Mouse (Mus musculus): Measurements from ENCODE around the gene Zfp961. TPM values are rescaled to one million over a fixed set of nuclear protein-coding genes. Genes with fewer than 3 reads are reported as not detected.
"Not testable (repeated sequence)": the region's sequence is repeated elsewhere in the genome, so short reads cannot be mapped to it uniquely, and the experiment has no call there.

Gene Zfp961
- polyA plus RNA-seq, 1 experiment = 7.9 TPM

DNA sequence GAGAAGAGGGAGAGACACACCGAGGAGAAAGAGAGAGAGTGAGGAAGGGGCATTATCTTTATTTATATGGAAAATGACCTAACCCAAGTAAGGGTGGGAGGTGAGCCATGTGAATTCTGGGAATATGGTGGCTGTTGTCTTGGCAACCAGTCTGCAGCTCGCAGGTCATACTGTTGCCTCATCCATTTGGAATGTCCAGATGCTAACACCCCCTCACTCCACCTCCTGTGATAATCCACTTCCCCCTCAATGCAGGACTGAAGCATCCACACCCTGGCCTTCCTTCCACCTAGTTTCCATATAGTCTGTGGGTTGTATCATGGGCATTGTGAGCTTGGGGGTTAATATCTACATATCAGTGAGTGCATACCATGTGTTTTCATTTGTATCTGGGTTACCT, 69.0 kb downstream of the Zfp961 start:
- 0 out of 2 replicates have a peak, but pooled peaks cover 3% of the 10 kb centered on the region for H3K4me1 ChIP-seq (replicated peaks; ENCODE audit: control insufficient read depth, insufficient read depth, low read length)
- H3K36me3 ChIP-seq (ENCODE audit: control insufficient read depth, insufficient read depth, low read length) = no peaks in the 10 kb centered on the region
- WGBS = 84% methylated on average over 2 of the region's 2 CpGs
- no peak overlapping the region for H3K27ac ChIP-seq (ENCODE audit: control insufficient read depth, insufficient read depth, low read length)
- DNase-seq = no peak
- no peaks in the 10 kb centered on the region for H3K27me3 ChIP-seq (ENCODE audit: control insufficient read depth, insufficient read depth, low read length)
- TF ChIP-seq POLR2A (IDR thresholded peaks at IDR 0.05; ENCODE audit: control insufficient read depth, extremely low read depth, insufficient read depth, low read length, poor library complexity) (no peak), CTCF (IDR thresholded peaks at IDR 0.05; ENCODE audit: borderline replicate concordance, control insufficient read depth, extremely low read depth, insufficient read depth, low read length, poor library complexity) (no peak)
- H3K4me3 ChIP-seq (ENCODE audit: control insufficient read depth, insufficient read depth, low read length) = no peak overlapping the region

DNA sequence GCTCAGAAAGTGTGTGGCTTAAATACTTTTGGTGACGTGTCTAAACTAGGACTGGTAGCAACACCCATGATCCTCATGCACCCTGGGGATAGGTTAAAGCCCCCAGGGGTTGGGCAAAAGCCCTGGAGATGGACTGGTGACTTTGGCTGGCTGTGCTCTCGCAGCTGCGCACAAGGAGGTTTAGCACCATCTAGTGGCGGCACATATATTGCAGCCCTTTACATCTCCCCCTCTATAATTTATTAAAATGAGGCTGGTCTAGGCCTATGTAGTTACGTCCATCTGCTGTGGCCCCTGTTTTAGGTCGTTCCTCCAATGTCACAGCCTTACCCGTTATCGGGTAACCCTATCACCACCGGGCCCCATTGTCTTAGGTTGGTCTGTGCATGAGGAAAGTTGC, 74.0 kb downstream of the Zfp961 start:
- not testable (repeated sequence) for H3K4me3 ChIP-seq (ENCODE audit: control insufficient read depth, insufficient read depth, low read length); H3K27me3 ChIP-seq (ENCODE audit: control insufficient read depth, insufficient read depth, low read length); H3K4me1 ChIP-seq (replicated peaks; ENCODE audit: control insufficient read depth, insufficient read depth, low read length); H3K27ac ChIP-seq (ENCODE audit: control insufficient read depth, insufficient read depth, low read length); H3K36me3 ChIP-seq (ENCODE audit: control insufficient read depth, insufficient read depth, low read length)
- DNase-seq = peak; percentile 36
- WGBS = 9% methylated on average over 5 of the region's 9 CpGs

DNA sequence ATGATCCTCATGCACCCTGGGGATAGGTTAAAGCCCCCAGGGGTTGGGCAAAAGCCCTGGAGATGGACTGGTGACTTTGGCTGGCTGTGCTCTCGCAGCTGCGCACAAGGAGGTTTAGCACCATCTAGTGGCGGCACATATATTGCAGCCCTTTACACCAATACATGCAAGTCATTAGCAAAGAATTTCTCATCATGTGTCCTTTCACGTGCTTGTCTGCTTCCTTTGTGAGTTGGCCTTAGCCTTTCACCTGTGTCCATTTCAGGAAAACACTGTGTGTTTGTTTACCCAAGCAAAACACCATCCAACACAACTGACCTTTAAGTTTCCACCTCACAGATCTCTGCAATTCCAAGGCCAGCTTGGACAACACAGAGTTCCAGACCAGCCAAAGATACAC, 82.1 kb downstream of the Zfp961 start:
- not testable (repeated sequence) for H3K36me3 ChIP-seq (ENCODE audit: control insufficient read depth, insufficient read depth, low read length); H3K4me3 ChIP-seq (ENCODE audit: control insufficient read depth, insufficient read depth, low read length); H3K27me3 ChIP-seq (ENCODE audit: control insufficient read depth, insufficient read depth, low read length); H3K4me1 ChIP-seq (replicated peaks; ENCODE audit: control insufficient read depth, insufficient read depth, low read length); H3K27ac ChIP-seq (ENCODE audit: control insufficient read depth, insufficient read depth, low read length)
- 3% methylated on average over 4 of the region's 4 CpGs for WGBS
- DNase-seq = peak; percentile 45

- not testable (repeated sequence) for H3K36me3 ChIP-seq (ENCODE audit: control insufficient read depth, insufficient read depth, low read length); H3K27me3 ChIP-seq (ENCODE audit: control insufficient read depth, insufficient read depth, low read length); DNase-seq; H3K4me1 ChIP-seq (replicated peaks; ENCODE audit: control insufficient read depth, insufficient read depth, low read length); H3K4me3 ChIP-seq (ENCODE audit: control insufficient read depth, insufficient read depth, low read length); H3K27ac ChIP-seq (ENCODE audit: control insufficient read depth, insufficient read depth, low read length)
- 97% methylated on average over 4 of the region's 4 CpGs for WGBS
Measured at GRCm38 (mm10) chr8:72040918-72041317, 90.1 kb downstream of the Zfp961 start, which contains the start of gene Olfr372. Olfr372 (plus strand) TSS chr8:72041218.

GRCm38 (mm10) chr8:72042493-72042892, 91.7 kb downstream of the Zfp961 start:
- Histone ChIP-seq H3K36me3 (ENCODE audit: control insufficient read depth, insufficient read depth, low read length) (no peaks in the 10 kb centered on the region), H3K4me3 (ENCODE audit: control insufficient read depth, insufficient read depth, low read length) (no peak overlapping the region), H3K4me1 (replicated peaks; ENCODE audit: control insufficient read depth, insufficient read depth, low read length) (no peaks in the 10 kb centered on the region), H3K27me3 (ENCODE audit: control insufficient read depth, insufficient read depth, low read length) (no peaks in the 10 kb centered on the region), H3K27ac (ENCODE audit: control insufficient read depth, insufficient read depth, low read length) (no peak overlapping the region)
- no peak for DNase-seq
- 39% methylated on average over 1 of the region's 1 CpGs for WGBS
- TF ChIP-seq CTCF (IDR thresholded peaks at IDR 0.05; ENCODE audit: borderline replicate concordance, control insufficient read depth, extremely low read depth, insufficient read depth, low read length, poor library complexity) (no peak), POLR2A (IDR thresholded peaks at IDR 0.05; ENCODE audit: control insufficient read depth, extremely low read depth, insufficient read depth, low read length, poor library complexity) (no peak)

Other genes with a start within 250 kb of the Zfp961 start
- 6.3 and 6.9 TPM in 2 replicates for gene B3gnt3, start 249.2 kb upstream of the Zfp961 start, polyA plus RNA-seq (2012; rRNA removed)
- gene Fcho1, start 225.3 kb upstream of the Zfp961 start, polyA plus RNA-seq (2012; rRNA removed) = 767 and 809 TPM in 2 replicates
- 0.66 and 0.85 TPM in 2 replicates for gene Zfp709, start 69.0 kb upstream of the Zfp961 start, polyA plus RNA-seq (2012; rRNA removed)
- gene Zfp882, start 42.4 kb upstream of the Zfp961 start, polyA plus RNA-seq (2012; rRNA removed) = 1.5 and 1.7 TPM in 2 replicates
- gene Zfp617, start 42.4 kb upstream of the Zfp961 start, polyA plus RNA-seq (2012; rRNA removed) = 2.5 and 3.3 TPM in 2 replicates
- 10.9 and 13.9 TPM in 2 replicates for gene Cyp4f18, start 58.6 kb downstream of the Zfp961 start, polyA plus RNA-seq (2012; rRNA removed)
- 0.13 TPM in 1 of 2 replicates, not detected in the other for gene Olfr372, start 90.2 kb downstream of the Zfp961 start, polyA plus RNA-seq (2012; rRNA removed)
- 0.32 TPM in 1 of 2 replicates, not detected in the other for gene Olfr373, start 132.1 kb downstream of the Zfp961 start, polyA plus RNA-seq (2012; rRNA removed)
- 0.17 and 0.27 TPM in 2 replicates for gene Olfr374, start 156.0 kb downstream of the Zfp961 start, polyA plus RNA-seq (2012; rRNA removed)
- gene Tpm4, start 183.9 kb downstream of the Zfp961 start, polyA plus RNA-seq (2012; rRNA removed) = 47.7 and 55.6 TPM in 2 replicates
- 95.8 and 112 TPM in 2 replicates for gene Rab8a, start 210.2 kb downstream of the Zfp961 start, polyA plus RNA-seq (2012; rRNA removed)
- 11.9 and 13.2 TPM in 2 replicates for gene Hsh2d, start 238.6 kb downstream of the Zfp961 start, polyA plus RNA-seq (2012; rRNA removed)

Measured in thymus, adult 2 months (tissue).